Mouse (Mus musculus) cerebellum, adult 2 months (tissue): ENCODE measurements around the gene P2rx7.

Experiments used
- CTCF ChIP-seq: fragments of 200-500 bp; IDR thresholded peaks from 2 replicates; pipeline ENCODE4 v1.5.1; 2011; ENCODE audit warnings: low read depth, mild to moderate bottlenecking, control low read depth, low read length, moderate library complexity, borderline replicate concordance; ENCODE audit not compliant: insufficient read depth
- POLR2A ChIP-seq: fragments of 200-500 bp; IDR thresholded peaks from 2 replicates; pipeline ENCODE4 v1.6.1; 2011; ENCODE audit warnings: low read length, control low read depth, borderline replicate concordance; ENCODE audit not compliant: insufficient read depth

GRCm38 (mm10) chr5:122715723-122716122 is 72.0 kb downstream of the P2rx7 start:
- TF ChIP-seq CTCF (no peak), POLR2A (no peak)
